Mouse (Mus musculus): ENCODE results near the gene F2rl2.

DNA sequence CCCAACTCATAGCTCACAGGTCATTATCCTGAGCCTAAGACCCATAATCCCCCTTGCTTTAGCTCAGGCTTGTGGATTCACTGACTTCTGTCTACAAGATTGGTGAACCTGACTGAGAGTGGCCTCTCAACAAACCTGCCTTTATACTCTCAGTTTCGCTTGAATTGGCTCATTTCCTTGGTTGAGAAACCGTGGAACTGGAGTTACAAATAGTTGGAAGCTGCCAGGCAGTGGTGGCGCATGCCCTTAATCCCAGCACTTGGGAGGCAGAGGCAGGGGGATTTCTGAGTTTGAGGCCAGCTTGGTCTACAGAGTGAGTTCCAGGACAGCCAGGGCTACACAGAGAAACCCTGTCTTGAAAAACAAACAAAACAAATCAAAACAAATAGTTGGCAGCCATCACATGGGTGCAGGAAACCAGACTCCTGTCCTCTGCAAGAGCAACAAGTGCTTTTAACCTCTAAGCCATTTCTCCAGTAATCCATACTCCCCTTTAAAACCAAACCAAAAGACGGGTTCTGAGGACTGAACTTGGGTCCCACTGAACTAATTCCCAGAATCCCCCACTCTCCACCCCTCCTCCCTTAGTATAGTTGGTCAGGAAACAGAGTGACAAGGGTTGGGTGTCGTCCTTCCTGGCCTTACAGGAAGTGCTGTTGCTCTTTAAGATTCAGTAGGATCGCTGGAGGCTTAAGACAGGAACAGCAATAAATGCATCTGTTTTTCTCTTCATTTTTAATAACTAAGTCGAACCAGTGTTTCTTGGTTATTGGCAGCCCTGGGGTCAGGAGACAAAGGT lies 44.6 kb upstream of the F2rl2 start:
- TF ChIP-seq MAFK (IDR thresholded peaks at IDR 0.05; ENCODE audit: insufficient read depth, low read depth, low read length) = no peak
- no peak for TF ChIP-seq ZNF384 (IDR thresholded peaks at IDR 0.05; ENCODE audit: low read depth, low read length)
- TF ChIP-seq CHD2 (IDR thresholded peaks at IDR 0.05; ENCODE audit: low read depth, low read length) = no peak
- TF ChIP-seq ZC3H11A (IDR thresholded peaks at IDR 0.05; ENCODE audit: borderline replicate concordance, low read depth, low read length) = no peak
